Mouse (Mus musculus) forebrain, postnatal 0 days (tissue): ENCODE measurements at regions not wholly inside any gene's neighbourhood (a gene's known extent, or its start where the extent isn't known, plus 50 kb on each side); places are given as distances from the start of the nearest gene placed in this dataset.

ENCODE experiments used
- ATAC-seq: fragments of 200-750 bp; cut with Nextera tagmentation; 2 replicates; pipeline ENCODE4 v1.8.0; 2017; ENCODE audit warnings: mild to moderate bottlenecking, moderate library complexity
- DNase-seq: peaks from one replicate; pipeline ENCODE4 v3.0.0-alpha.2; 2015
- H3K27ac ChIP-seq: fragments of 300-500 bp; sonication (generic); 2 replicates; pipeline ENCODE4 v1.5.1; 2014; ENCODE audit warnings: low read depth, mild to moderate bottlenecking, antibody characterized with exemption, low read length, moderate library complexity, mixed read lengths
- H3K27me3 ChIP-seq: fragments of 300-500 bp; sonication (generic); 2 replicates; pipeline ENCODE4 v1.6.1; 2014; ENCODE audit warnings: mild to moderate bottlenecking, low read length, mixed read lengths; ENCODE audit not compliant: insufficient read depth
- H3K36me3 ChIP-seq: fragments of 300-500 bp; sonication (generic); 2 replicates; pipeline ENCODE4 v1.6.1; 2014; ENCODE audit warnings: mild to moderate bottlenecking, moderate library complexity; ENCODE audit not compliant: insufficient read depth
- H3K4me1 ChIP-seq: fragments of 300-500 bp; sonication (generic); 2 replicates; pipeline ENCODE4 v1.6.1; 2014; ENCODE audit warnings: antibody characterized with exemption; ENCODE audit not compliant: insufficient read depth
- H3K4me2 ChIP-seq: fragments of 300-500 bp; sonication (generic); 2 replicates; pipeline ENCODE4 v1.6.1; 2014; ENCODE audit warnings: low read depth, mild to moderate bottlenecking, moderate library complexity
- H3K4me3 ChIP-seq: fragments of 300-500 bp; sonication (generic); 2 replicates; pipeline ENCODE4 v1.5.1; 2014; ENCODE audit warnings: low read depth, low read length, mixed read lengths
- H3K9ac ChIP-seq: fragments of 300-500 bp; sonication (generic); 2 replicates; pipeline ENCODE4 v1.6.1; 2014; ENCODE audit warnings: mild to moderate bottlenecking
- H3K9me3 ChIP-seq: fragments of 300-500 bp; sonication (generic); 2 replicates; pipeline ENCODE4 v1.6.1; 2016; ENCODE audit warnings: low read length
- CTCF ChIP-seq: sonication (generic); IDR thresholded peaks from 2 replicates; pipeline ENCODE4 v1.5.1; 2016; ENCODE audit warnings: antibody characterized with exemption, control low read depth, low read depth
- WGBS: fragments of 180-500 bp; shearing (Covaris S2); extraction: QIAGEN DNeasy Blood & Tissue Kit; methylation state at CpG from one replicate; pipeline ENCODE4 v1.1.7; 2014; 5-methylcytosine and 5-hydroxymethylcytosine counted together

- H3K4me3 ChIP-seq: no peak overlapping the region
- DNase-seq (peak; percentile 67), ATAC-seq (peak; percentile 75)
- H3K27ac ChIP-seq: no peak overlapping the region
- no peak overlapping the region for H3K9ac ChIP-seq
- 23% methylated on average over 2 of the region's 2 CpGs for WGBS
- no peak for TF ChIP-seq CTCF
- H3K27me3 ChIP-seq: no peaks in the 10 kb centered on the region
- no peaks in the 10 kb centered on the region for H3K4me1 ChIP-seq
- no peaks in the 10 kb centered on the region for H3K36me3 ChIP-seq
- no peak overlapping the region for H3K4me2 ChIP-seq
- no peaks in the 10 kb centered on the region for H3K9me3 ChIP-seq
Measured at GRCm38 (mm10) chr9:90369568-90369967, 99.0 kb upstream of the Tbc1d2b start.

- H3K9ac ChIP-seq: no peak overlapping the region
- H3K4me2 ChIP-seq: no peak overlapping the region
- H3K27ac ChIP-seq: no peak overlapping the region
- WGBS: 76% methylated on average over 3 of the region's 3 CpGs
- no peak overlapping the region for H3K4me3 ChIP-seq
- DNase-seq (no peak), ATAC-seq (no peak)
- H3K36me3 ChIP-seq: no peaks in the 10 kb centered on the region
- no peaks in the 10 kb centered on the region for H3K9me3 ChIP-seq
- H3K27me3 ChIP-seq: no peaks in the 10 kb centered on the region
- no peaks in the 10 kb centered on the region for H3K4me1 ChIP-seq
- no peak for TF ChIP-seq CTCF
Measured at GRCm38 (mm10) chr9:90367745-90368144, 97.1 kb upstream of the Tbc1d2b start.

GRCm38 (mm10) chr9:90326531-90326930 is 55.9 kb upstream of the Tbc1d2b start:
- Histone ChIP-seq H3K4me3 (no peak overlapping the region), H3K4me1 (no peaks in the 10 kb centered on the region), H3K9me3 (no peaks in the 10 kb centered on the region), H3K27ac (no peak overlapping the region), H3K4me2 (no peak overlapping the region), H3K27me3 (no peaks in the 10 kb centered on the region), H3K36me3 (no peaks in the 10 kb centered on the region), H3K9ac (no peak overlapping the region)
- WGBS: 91% methylated on average over 4 of the region's 4 CpGs
- ATAC-seq: no peak
- no peak for DNase-seq
- no peak for TF ChIP-seq CTCF
